Mouse (Mus musculus): ENCODE measurements around the gene Fam171a1.

DNA sequence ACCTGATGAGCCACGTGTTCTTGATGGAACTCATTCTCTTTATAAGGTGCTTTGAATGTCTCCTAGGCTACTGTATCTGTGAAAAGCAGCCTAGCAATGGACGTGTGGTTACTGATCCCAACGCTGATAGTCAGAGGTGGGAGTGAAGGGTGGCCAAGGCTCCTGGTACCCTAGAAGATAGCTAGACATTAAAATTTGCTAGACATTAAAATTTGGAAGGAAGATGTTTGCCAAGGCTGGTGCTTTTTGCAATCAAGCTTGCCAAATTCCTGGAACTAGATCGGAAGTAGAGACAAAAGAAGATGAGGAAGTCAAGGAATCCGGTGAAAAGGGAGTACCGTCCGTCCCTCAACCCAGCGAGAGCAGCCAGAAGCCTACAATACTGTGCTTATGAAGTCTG lies 34.7 kb downstream of the Fam171a1 start:
- TF ChIP-seq POLR2A (IDR thresholded peaks at IDR 0.05; ENCODE audit: control insufficient read depth, extremely low read depth, insufficient read depth, low read length, poor library complexity) (no peak), CTCF (IDR thresholded peaks at IDR 0.05; ENCODE audit: borderline replicate concordance, control insufficient read depth, extremely low read depth, insufficient read depth, low read length, poor library complexity) (no peak)
